Mouse (Mus musculus): Measurements from ENCODE around the gene Gps2. TPM values are rescaled to one million over a fixed set of nuclear protein-coding genes. Genes with fewer than 3 reads are reported as not detected.

Gene Gps2
- total and polyA plus RNA-seq, 2 experiments from 2014 or later: 44.4 to 64.9 TPM

DNA sequence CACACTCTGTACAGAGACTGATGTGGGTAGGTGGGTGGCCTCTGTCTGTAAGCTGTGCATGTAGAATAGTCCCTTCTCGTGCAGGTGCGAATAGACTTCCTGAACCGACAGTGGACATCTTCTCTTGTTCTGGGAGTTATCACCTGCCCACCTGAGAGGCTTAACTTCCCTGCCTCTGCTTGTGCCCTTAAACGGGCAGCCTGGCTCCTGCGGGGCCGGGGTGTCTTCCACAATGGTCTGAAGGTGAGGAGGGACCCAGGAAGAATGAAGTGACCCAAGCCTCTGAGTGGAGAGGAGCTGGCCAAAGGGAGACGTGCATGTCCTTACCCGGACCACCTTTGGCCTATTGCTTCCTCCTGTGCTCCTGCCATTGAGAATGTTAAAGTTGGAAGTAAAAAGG is 3.5 kb upstream of the Gps2 start:
- Histone ChIP-seq H3K4me3 (ENCODE audit: low read depth, low read length) (no peak overlapping the region), H3K36me3 (ENCODE audit: insufficient read depth) (peaks cover 89% of the 10 kb centered on the region), H3K27me3 (ENCODE audit: insufficient read depth, low read length) (no peaks in the 10 kb centered on the region), H3K9me3 (ENCODE audit: low read length) (no peaks in the 10 kb centered on the region), H3K9ac (no peak overlapping the region), H3K4me1 (ENCODE audit: insufficient read depth) (peaks cover 5% of the 10 kb centered on the region; the same call in 1 of the 2 replicates), H3K27ac (ENCODE audit: low read depth, low read length) (no peak overlapping the region), H3K4me2 (ENCODE audit: low read depth) (no peak overlapping the region)
- ATAC-seq (no peak), DNase-seq (no peak)
- no peak for TF ChIP-seq CTCF (IDR thresholded peaks at IDR 0.05; ENCODE audit: low read depth)
- 95% methylated on average over 8 of the region's 8 CpGs for WGBS

- H3K4me3 ChIP-seq (ENCODE audit: low read depth, low read length): no peak overlapping the region
- peaks cover 89% of the 10 kb centered on the region for H3K36me3 ChIP-seq (ENCODE audit: insufficient read depth)
- H3K9ac ChIP-seq: no peak overlapping the region
- no peaks in the 10 kb centered on the region for H3K9me3 ChIP-seq (ENCODE audit: low read length)
- DNase-seq (no peak), ATAC-seq (no peak)
- no peaks in the 10 kb centered on the region for H3K27me3 ChIP-seq (ENCODE audit: insufficient read depth, low read length)
- TF ChIP-seq CTCF (IDR thresholded peaks at IDR 0.05; ENCODE audit: low read depth): no peak
- 93% methylated on average over 17 of the region's 17 CpGs for WGBS
- no peak overlapping the region for H3K27ac ChIP-seq (ENCODE audit: low read depth, low read length)
- peaks cover 5% of the 10 kb centered on the region; the same call in 1 of the 2 replicates for H3K4me1 ChIP-seq (ENCODE audit: insufficient read depth)
- H3K4me2 ChIP-seq (ENCODE audit: low read depth): no peak overlapping the region
Observed at GRCm38 (mm10) chr11:69910781-69911560, 2.7 kb upstream of the Gps2 start.

DNA sequence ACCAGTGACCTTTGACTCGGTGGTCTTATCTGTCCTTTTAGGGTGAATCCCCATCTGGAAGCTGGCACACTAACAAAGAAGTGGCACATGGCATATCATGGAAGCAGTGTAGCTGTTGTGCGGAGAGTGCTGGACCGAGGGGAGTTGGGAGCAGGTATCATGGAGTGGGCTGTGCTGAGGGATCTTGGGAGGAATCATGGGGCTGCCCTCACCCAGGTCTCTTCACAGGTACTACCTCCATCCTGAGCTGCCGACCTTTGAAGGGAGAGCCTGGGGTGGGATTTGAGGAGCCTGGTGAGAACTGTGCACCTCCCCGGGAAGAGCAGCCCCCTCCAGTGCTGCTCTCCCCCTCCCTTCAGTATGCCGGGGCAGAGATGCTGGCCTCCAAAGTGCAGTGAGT is 2.0 kb upstream of the Gps2 start:
- no peak for TF ChIP-seq CTCF (IDR thresholded peaks at IDR 0.05; ENCODE audit: low read depth)
- H3K27ac ChIP-seq (ENCODE audit: low read depth, low read length): no peak overlapping the region
- 89% methylated on average over 6 of the region's 6 CpGs for WGBS
- H3K27me3 ChIP-seq (ENCODE audit: insufficient read depth, low read length): no peaks in the 10 kb centered on the region
- DNase-seq (no peak), ATAC-seq (no peak)
- H3K4me2 ChIP-seq (ENCODE audit: low read depth): no peak overlapping the region
- H3K9me3 ChIP-seq (ENCODE audit: low read length): no peaks in the 10 kb centered on the region
- peaks cover 89% of the 10 kb centered on the region for H3K36me3 ChIP-seq (ENCODE audit: insufficient read depth)
- H3K4me1 ChIP-seq (ENCODE audit: insufficient read depth): peaks cover 5% of the 10 kb centered on the region; the same call in 1 of the 2 replicates
- no peak overlapping the region for H3K4me3 ChIP-seq (ENCODE audit: low read depth, low read length)
- no peak overlapping the region for H3K9ac ChIP-seq

DNA sequence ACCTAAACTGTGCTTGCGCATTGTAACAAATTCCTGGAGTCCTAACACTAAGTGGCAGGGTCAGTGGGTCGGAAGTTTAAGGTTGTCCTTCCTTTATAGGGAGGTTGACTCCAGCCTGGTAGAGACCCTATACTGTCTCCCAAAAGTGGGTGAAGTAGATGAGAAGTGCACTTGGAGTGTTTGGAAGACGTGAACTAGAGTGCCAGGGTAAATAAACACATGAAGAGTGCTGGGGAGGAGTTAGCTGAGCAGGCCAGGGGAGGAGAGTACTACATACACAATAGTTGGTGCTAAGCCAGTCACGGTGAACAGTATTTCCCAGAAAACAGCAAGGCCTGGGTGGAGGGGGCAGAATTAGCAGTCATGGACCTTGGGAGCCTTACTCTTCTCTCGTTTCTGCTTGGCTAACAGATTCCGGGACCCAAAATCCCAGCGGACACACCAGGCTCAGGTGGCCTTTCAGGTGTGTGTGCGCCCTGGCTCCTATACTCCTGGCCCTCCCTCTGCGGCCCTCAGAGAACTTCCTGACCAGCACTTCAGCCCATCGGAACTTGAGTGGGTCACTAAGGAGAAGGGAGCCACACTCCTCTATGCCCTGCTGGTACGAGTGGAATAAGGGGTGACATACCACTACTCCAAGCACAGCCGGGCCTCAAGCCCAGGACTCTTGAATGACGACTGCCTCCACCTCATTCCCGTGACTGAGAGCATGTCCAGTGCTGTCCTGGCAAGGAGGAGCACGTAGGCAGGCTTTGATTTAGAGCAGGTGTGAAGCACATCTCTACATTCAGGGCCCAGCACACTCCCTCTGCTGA is 765 bp upstream of the Gps2 start:
- Histone ChIP-seq H3K36me3 (ENCODE audit: insufficient read depth) (peaks cover 88% of the 10 kb centered on the region), H3K9ac (no peak overlapping the region), H3K4me2 (ENCODE audit: low read depth) (peak overlapping the region; percentile 99), H3K9me3 (ENCODE audit: low read length) (no peaks in the 10 kb centered on the region), H3K4me1 (ENCODE audit: insufficient read depth) (peaks cover 5% of the 10 kb centered on the region; the same call in 1 of the 2 replicates), H3K4me3 (ENCODE audit: low read depth, low read length) (peak overlapping the region; percentile 72), H3K27me3 (ENCODE audit: insufficient read depth, low read length) (no peaks in the 10 kb centered on the region), H3K27ac (ENCODE audit: low read depth, low read length) (no peak overlapping the region)
- no peak for ATAC-seq
- WGBS: 80% methylated on average over 15 of the region's 15 CpGs
- no peak for TF ChIP-seq CTCF (IDR thresholded peaks at IDR 0.05; ENCODE audit: low read depth)
- DNase-seq: peak; percentile 5

- no peaks in the 10 kb centered on the region for H3K27me3 ChIP-seq (ENCODE audit: insufficient read depth, low read length)
- 2% methylated on average over 17 of the region's 17 CpGs for WGBS
Observed at GRCm38 (mm10) chr11:69914372-69914764, 680 bp downstream of the Gps2 start.

GRCm38 (mm10) chr11:69914917-69915430 is 1.3 kb downstream of the Gps2 start:
- H3K4me3 ChIP-seq (ENCODE audit: low read depth, low read length): no peak overlapping the region
- H3K9ac ChIP-seq: no peak overlapping the region
- H3K27ac ChIP-seq (ENCODE audit: low read depth, low read length): no peak overlapping the region
- peaks cover 81% of the 10 kb centered on the region for H3K36me3 ChIP-seq (ENCODE audit: insufficient read depth)
- TF ChIP-seq CTCF (IDR thresholded peaks at IDR 0.05; ENCODE audit: low read depth): no peak
- H3K9me3 ChIP-seq (ENCODE audit: low read length): no peaks in the 10 kb centered on the region
- no peak for DNase-seq
- no peaks in the 10 kb centered on the region for H3K27me3 ChIP-seq (ENCODE audit: insufficient read depth, low read length)
- no peak for ATAC-seq
- peaks cover 12% of the 10 kb centered on the region for H3K4me1 ChIP-seq (ENCODE audit: insufficient read depth)
- WGBS: 43% methylated on average over 9 of the region's 9 CpGs
- H3K4me2 ChIP-seq (ENCODE audit: low read depth): peak overlapping the region; percentile 99

More at GRCm38 (mm10) chr11:69914372-69914764, 680 bp downstream of the Gps2 start:
- H3K9ac ChIP-seq: peak overlapping the region; percentile 86
- H3K4me2 ChIP-seq (ENCODE audit: low read depth): peak overlapping the region; percentile 99
- peaks cover 7% of the 10 kb centered on the region for H3K4me1 ChIP-seq (ENCODE audit: insufficient read depth)
- no peaks in the 10 kb centered on the region for H3K9me3 ChIP-seq (ENCODE audit: low read length)
- peak overlapping the region; percentile 72 for H3K4me3 ChIP-seq (ENCODE audit: low read depth, low read length)
- DNase-seq (no peak), ATAC-seq (no peak)
- H3K36me3 ChIP-seq (ENCODE audit: insufficient read depth): peaks cover 87% of the 10 kb centered on the region
- no peak for TF ChIP-seq CTCF (IDR thresholded peaks at IDR 0.05; ENCODE audit: low read depth)
- peak overlapping the region; percentile 88 for H3K27ac ChIP-seq (ENCODE audit: low read depth, low read length)

Measured in forebrain, postnatal 0 days (tissue).